Mouse (Mus musculus) cerebellum, adult 8-10 months (tissue): ENCODE measurements around the gene Kyat1.
"Not testable (repeated sequence)": the region's sequence is repeated elsewhere in the genome, so short reads cannot be mapped to it uniquely, and the experiment has no call there.

ENCODE experiments used
- DNase-seq: peaks from one replicate; pipeline ENCODE4 v3.0.0; 2022

Gene Kyat1

DNA sequence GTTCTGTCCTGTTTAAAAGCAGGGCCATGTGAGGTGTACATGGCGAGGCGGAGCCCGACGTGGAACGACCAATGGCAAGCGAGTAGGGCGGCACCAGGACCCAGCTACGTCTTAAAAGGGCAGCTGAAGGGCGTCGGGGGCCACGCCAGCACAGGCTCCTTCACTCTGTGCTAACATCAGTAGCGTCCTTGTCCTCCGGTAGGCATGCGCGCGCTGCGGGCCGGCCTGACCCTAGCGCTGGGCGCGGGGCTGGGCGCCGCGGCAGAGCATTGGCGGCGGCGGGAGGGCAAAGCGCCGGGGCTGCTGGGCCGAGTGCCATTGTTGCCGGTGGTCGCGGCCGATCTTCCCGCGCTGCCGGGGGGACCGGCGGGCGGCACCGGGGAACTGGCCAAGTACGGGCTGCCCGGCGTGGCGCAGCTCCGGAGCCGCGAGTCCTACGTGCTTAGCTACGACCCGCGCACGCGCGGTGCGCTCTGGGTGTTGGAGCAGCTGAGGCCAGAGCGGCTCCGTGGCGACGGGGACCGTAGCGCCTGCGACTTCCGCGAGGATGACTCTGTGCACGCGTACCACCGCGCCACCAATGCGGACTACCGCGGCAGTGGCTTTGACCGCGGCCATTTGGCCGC, 34.2 kb downstream of the Kyat1 start, which contains the start of gene Endog:
Gene Endog, plus strand, starts transcription at position 123 of the 626 bp plus-strand sequence.
- peak; percentile 92 for DNase-seq

DNA sequence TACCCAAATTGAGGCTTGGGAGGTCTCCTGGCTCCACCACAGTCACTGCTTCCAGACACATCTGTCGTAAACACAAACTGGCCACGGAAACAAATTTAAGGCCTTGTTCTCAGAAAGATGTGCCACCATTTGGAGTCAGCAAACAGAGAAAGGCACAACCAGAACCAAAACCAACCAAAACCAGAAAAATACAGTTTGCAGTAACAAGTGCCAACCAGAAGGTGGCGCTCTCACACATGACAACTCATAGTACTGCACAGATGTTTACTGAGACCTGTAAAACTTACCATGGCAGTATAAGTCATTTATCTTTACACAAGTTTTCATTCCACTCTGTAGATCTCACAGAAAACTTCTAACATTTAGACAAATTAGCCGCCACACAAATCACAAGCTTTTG, 39.0 kb downstream of the Kyat1 start:
- no peak for DNase-seq

DNA sequence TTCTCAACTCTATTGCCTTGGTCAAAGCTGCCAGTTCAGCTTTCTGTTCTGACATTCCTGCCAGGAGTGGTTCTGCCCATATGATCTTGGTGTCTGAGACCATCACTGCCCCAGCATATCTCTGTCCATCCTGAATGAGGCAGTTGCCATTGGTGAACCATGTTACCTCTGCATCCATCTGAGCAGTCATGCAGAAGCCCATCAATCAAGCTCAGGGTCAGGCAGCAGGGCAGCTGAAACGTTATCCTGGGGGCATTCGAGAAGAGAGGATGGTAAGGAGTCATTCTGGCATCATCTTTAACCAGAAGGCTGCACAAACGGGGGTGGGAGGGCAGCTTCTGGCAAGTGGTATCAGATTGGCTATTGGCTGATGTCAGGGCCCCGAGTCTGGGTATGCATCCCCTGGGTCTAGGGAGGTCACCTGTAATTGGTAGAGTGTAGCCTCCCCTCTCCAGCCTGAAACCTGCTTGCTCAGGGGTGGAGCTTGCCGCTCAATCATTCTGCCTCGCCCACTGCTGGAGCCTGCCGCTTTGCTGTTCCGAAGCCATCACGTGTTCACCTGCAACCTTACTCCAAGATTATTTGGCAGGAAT, 41.2 kb downstream of the Kyat1 start:
- no peak for DNase-seq

- DNase-seq: no peak
These were observed 43.8 kb downstream of the Kyat1 start for GRCm38 (mm10) chr2:30161809-30162208.

DNA sequence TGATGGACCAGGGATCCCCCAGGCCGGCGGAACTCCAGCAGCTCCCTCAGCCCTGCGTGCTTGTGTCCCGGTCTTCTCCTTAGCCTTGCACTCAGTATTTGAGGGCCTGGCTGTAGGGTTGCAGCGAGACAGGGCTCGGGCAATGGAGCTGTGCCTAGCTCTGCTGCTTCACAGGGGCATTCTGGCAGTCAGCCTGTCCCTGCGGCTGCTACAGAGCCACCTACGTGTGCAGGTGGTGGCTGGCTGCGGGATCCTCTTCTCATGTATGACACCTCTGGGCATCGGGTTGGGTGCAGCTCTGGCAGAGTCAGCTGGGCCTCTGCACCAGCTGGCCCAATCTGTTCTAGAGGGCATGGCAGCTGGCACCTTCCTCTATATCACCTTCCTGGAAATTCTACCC, 45.8 kb downstream of the Kyat1 start:
- not testable (repeated sequence) for DNase-seq

DNA sequence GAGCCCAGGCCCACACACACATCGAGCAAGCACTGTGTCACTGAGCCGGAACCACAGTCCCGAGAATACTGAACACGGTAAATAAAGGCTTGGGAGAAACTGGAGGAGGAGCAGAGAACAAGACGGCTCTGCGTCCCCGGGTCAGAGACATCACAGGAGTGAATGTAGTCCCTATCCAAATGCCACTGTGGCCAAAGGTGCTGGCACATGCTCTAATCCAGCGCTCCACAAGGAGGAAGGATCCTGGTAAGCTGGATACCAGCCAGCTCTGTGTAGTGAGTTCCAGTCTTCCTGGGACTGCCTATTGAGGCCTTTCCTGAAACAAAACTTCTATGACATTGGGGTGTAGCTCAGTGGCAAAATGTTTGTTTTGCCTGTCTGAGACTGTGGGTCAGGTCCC, 53.0 kb downstream of the Kyat1 start:
- DNase-seq: no peak

DNA sequence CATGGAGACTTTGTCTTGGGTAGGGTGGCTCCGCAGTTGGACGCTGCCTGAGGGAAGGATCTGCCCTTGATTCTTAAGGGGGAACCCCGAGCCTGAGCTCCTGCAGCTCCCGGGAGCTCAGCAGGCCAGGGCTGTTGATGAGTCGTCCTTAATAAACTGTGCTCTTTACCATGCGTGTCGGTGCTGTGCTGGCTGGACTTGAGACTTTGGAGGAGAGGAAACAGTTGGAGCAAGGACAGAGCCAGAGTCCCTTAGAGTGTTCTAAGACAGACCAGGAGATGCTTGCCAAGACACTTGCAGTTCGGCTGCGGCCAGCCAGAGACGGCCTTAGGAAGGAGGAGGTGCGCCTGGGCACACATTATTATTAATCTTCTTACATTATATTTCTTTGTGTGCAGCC, 53.8 kb downstream of the Kyat1 start:
- DNase-seq: no peak

DNA sequence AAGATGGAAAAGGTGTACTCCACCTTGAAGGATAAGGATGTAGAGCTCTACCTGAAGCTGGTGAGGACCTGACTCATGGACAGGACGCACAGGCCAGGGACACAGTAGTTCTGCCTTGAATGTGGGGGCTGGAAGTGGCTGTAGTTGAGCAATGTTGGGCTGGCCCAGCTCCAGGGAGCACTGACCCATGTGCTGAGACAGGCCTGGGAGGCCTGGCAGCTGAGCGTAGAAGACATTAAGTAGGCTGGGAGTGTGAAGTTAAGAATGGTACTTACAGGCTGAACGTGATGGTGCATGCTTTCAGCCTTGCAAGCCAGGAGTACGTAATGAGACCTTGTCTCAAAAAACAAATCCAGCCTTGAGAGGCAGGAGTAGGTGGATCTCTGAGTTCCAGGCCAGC, 58.2 kb downstream of the Kyat1 start:
- no peak for DNase-seq

GRCm38 (mm10) chr2:30144436-30144835, 61.2 kb downstream of the Kyat1 start:
- DNase-seq: no peak

DNA sequence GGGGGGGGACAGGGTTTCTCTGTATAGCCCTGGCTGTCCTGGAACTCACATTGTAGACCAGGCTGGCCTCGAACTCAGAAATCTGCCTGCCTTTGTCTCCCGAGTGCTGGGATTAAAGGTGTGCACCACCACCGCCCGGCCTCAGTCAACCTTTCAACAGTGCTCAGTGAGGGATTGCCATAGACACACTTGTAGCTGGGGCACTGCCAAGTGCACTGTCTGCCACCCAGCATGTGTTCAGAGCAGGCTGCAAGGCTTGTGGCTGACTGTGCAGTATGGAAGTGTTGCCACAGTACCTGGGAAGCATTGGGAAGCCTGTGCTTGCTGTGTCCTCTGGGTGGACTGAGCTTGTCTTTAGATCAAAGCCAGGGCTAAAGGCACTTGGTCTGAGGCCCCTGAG, 65.6 kb downstream of the Kyat1 start:
- DNase-seq: peak; percentile 63

- DNase-seq: no peak
These were observed 69.2 kb downstream of the Kyat1 start for GRCm38 (mm10) chr2:30136458-30136857.
